Mouse (Mus musculus) heart, postnatal 4 days (tissue): ENCODE data around the gene Gse1. TPM values are rescaled to one million over a fixed set of nuclear protein-coding genes. Genes with fewer than 3 reads are reported as not detected.

Source experiments
- DNase-seq: peaks from one replicate; pipeline ENCODE4 v3.0.0; 2021
- total RNA-seq, 2 experiments: library from RNA; stranded (reverse); gene quantifications; 2 replicates each; pipeline ENCODE4 v1.2.3; 2021

Gse1 gene
- 10 to 100 TPM; 33.5 to 37.4 TPM for total RNA-seq

- peak; percentile 88 for DNase-seq
Observed at GRCm38 (mm10) chr8:120227891-120228591, at the start of gene Gse1. Gse1 (plus strand) TSS chr8:120228456.

GRCm38 (mm10) chr8:120179027-120179431 lies 49.2 kb upstream of the Gse1 start:
- DNase-seq: peak; percentile 96

GRCm38 (mm10) chr8:120180445-120180970 lies 47.7 kb upstream of the Gse1 start:
- no peak for DNase-seq

GRCm38 (mm10) chr8:120181274-120181673 lies 47.0 kb upstream of the Gse1 start:
- no peak for DNase-seq

- DNase-seq: no peak
Observed at GRCm38 (mm10) chr8:120181861-120182414, 46.3 kb upstream of the Gse1 start.

- peak; percentile 75 for DNase-seq
Observed at GRCm38 (mm10) chr8:120184366-120184765, 43.9 kb upstream of the Gse1 start.

GRCm38 (mm10) chr8:120184850-120185792 lies 43.1 kb upstream of the Gse1 start:
- DNase-seq: peak; percentile 71

GRCm38 (mm10) chr8:120186454-120186853 lies 41.8 kb upstream of the Gse1 start:
- DNase-seq: peak; percentile 59

- DNase-seq: peak; percentile 78
Observed at GRCm38 (mm10) chr8:120188510-120188909, 39.7 kb upstream of the Gse1 start.

GRCm38 (mm10) chr8:120189440-120189839 lies 38.8 kb upstream of the Gse1 start:
- DNase-seq: no peak

GRCm38 (mm10) chr8:120190107-120190809 lies 38.0 kb upstream of the Gse1 start:
- no peak for DNase-seq

GRCm38 (mm10) chr8:120190810-120191413 lies 37.3 kb upstream of the Gse1 start:
- DNase-seq: peak; percentile 98

- DNase-seq: peak; percentile 49
Observed at GRCm38 (mm10) chr8:120191633-120192032, 36.6 kb upstream of the Gse1 start.

- DNase-seq: no peak
Observed at GRCm38 (mm10) chr8:120192118-120192517, 36.1 kb upstream of the Gse1 start.

GRCm38 (mm10) chr8:120201351-120201750 lies 26.9 kb upstream of the Gse1 start:
- DNase-seq: no peak

- peak; percentile 67 for DNase-seq
Observed at GRCm38 (mm10) chr8:120202546-120202945, 25.7 kb upstream of the Gse1 start.

- peak; percentile 69 for DNase-seq
Observed at GRCm38 (mm10) chr8:120204736-120205360, 23.4 kb upstream of the Gse1 start.

GRCm38 (mm10) chr8:120205916-120206315 lies 22.3 kb upstream of the Gse1 start:
- no peak for DNase-seq

GRCm38 (mm10) chr8:120207364-120207763 lies 20.9 kb upstream of the Gse1 start:
- DNase-seq: no peak

- no peak for DNase-seq
Observed at GRCm38 (mm10) chr8:120208113-120208512, 20.1 kb upstream of the Gse1 start.

GRCm38 (mm10) chr8:120211345-120211744 lies 16.9 kb upstream of the Gse1 start:
- DNase-seq: no peak
